ENCODE assay signal across 23 mouse cellular contexts in the genomic region with DNA sequence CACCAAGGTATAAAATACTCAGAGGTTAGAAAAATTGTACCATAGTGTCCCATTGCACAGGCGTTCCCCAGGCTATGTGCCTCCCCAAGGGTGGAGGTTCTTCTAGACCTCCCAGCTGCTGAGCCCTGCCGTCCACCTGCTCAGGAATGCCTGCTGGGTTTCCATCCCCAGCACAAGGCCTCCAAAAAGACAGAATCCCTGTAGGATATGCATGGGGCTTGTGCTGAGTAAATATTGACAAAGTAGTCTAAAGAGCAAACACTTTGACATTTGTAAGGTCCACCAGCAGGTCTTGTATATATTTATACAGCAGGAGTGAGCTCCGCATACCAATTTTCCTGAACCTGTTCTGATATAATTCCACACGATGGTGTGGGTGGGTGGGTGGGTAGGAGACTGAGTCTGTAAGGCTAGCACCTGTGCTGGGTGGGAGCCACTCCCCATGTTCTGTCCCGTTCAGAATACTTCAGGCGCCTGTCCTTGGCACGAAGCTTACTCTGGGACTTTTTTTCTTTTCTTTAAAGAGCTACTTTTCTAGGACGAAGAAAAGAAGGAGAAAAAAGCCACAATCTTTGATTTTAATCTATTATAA.
"Had no signal": no experiment of that assay in that cellular context is flagged by ENCODE, and none has a peak within 500 bp of the region (broad histone marks: within the 10 kb centered on the region; RNA-seq: fewer than 3 reads in every experiment).

No protein-coding gene starts in this region.

- ATAC-seq: liver, postnatal 0 days had no signal

- H3K27ac ChIP-seq: hindbrain, embryonic 15.5 days; kidney, embryonic 15.5 days; limb, embryonic 12.5 days; limb, embryonic 15.5 days; liver, embryonic 14.5 days; macrophage; midbrain, embryonic 10.5 days; neural tube, embryonic 13.5 days had no signal

- H3K4me1 ChIP-seq: kidney, embryonic 15.5 days; limb, embryonic 12.5 days; limb, embryonic 15.5 days; megakaryocyte, embryonic 14.5 days; midbrain, embryonic 10.5 days had no signal

- DNase-seq: kidney, adult 11 months; kidney, adult 8-10 months; kidney, postnatal 10 days; kidney, postnatal 36 days; left cerebral cortex, postnatal 4 days; liver, postnatal 0 days; lung, postnatal 14 days; midbrain, embryonic 14.5 days; retina, postnatal 1 day; right cerebral cortex, postnatal 25 days; spleen, adult 18-20 months; thymus, adult 18-20 months; thymus, postnatal 36 days had no signal

- H3K4me3 ChIP-seq: hindbrain, embryonic 15.5 days; kidney, embryonic 15.5 days; limb, embryonic 12.5 days; limb, embryonic 15.5 days; megakaryocyte, embryonic 14.5 days; midbrain, embryonic 10.5 days; neural tube, embryonic 13.5 days had no signal

- H3K27me3 ChIP-seq: hindbrain, embryonic 15.5 days; kidney, embryonic 15.5 days; limb, embryonic 12.5 days; limb, embryonic 15.5 days; megakaryocyte, embryonic 14.5 days; neural tube, embryonic 13.5 days had no signal

- H3K9ac ChIP-seq: hindbrain, embryonic 15.5 days; kidney, embryonic 15.5 days; limb, embryonic 12.5 days; limb, embryonic 15.5 days; liver, embryonic 14.5 days; liver, postnatal 0 days; neural tube, embryonic 13.5 days had no signal

- H3K4me2 ChIP-seq: hindbrain, embryonic 15.5 days; kidney, embryonic 15.5 days; limb, embryonic 12.5 days; limb, embryonic 15.5 days; liver, embryonic 11.5 days; neural tube, embryonic 13.5 days had no signal

- H3K9me3 ChIP-seq: hindbrain, embryonic 15.5 days; kidney, embryonic 15.5 days; limb, embryonic 12.5 days; limb, embryonic 15.5 days; neural tube, embryonic 13.5 days had no signal
